Mouse (Mus musculus) testis, adult 2 months (tissue): ENCODE data around the gene Scd3.

Source experiments
- CTCF ChIP-seq: fragments of 200-500 bp; IDR thresholded peaks from 2 replicates; pipeline ENCODE4 v1.5.1; 2012; ENCODE audit warnings: low read depth, mild to moderate bottlenecking, inconsistent platforms, low read length, moderate library complexity; ENCODE audit not compliant: control insufficient read depth, insufficient read depth, insufficient replicate concordance
- POLR2A ChIP-seq: fragments of 200-500 bp; IDR thresholded peaks from 2 replicates; pipeline ENCODE4 v1.6.1; 2012; ENCODE audit warnings: low read depth, mild to moderate bottlenecking, inconsistent platforms, low read length, moderate library complexity; ENCODE audit not compliant: control insufficient read depth

DNA sequence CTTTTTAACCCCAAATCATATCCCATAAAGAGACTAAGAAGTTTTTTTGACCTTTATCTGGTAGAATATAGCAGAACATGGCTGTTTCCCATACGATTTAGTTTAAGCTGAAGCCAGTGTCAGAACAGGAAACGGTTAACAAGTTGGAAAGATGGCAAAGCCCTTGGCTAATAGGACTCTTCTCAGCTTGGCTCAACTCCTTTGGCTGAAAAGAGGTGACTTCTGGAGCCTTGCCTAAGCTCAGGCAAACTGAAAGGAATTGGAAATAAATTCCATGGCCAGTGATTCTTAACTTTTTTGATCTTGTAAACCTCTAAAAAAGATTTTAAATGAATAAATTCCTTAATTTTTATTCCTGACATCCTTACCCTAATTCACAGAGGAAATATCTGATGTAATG lies 26.7 kb downstream of the Scd3 start:
- TF ChIP-seq CTCF (no peak), POLR2A (no peak)
